ENCODE assay signal across 23 mouse cellular contexts in the genomic region with DNA sequence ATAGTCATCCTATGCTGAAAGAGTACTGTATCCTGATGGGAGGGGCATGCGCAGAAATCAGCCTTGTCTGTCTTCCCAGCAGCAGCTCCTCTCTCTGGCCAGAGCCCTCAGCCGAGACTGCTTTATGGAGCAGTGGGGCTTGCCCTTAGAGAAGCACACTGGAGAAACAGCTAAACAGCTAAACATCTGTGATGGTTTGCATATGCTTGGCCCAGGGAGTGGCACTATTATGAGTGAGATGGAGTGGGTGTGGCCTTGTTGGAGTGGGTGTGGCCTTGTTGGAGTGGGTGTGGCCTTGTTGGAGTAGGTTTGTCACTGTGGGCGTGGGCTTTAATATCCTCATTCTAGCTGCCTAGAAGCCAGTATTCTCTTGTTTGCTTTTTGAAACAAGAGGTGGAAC. TPM values are rescaled to one million over a fixed set of nuclear protein-coding genes. Genes with fewer than 3 reads are reported as not detected.
DNase-seq lines count a peak whose midpoint lies in the region; ATAC-seq and TF ChIP-seq lines count a peak whose summit lies in the region.
"Had no signal": no experiment of that assay in that cellular context is flagged by ENCODE, and none has a peak within 500 bp of the region (broad histone marks: within the 10 kb centered on the region; RNA-seq: fewer than 3 reads in every experiment).

No protein-coding gene starts in this region.

- TF ChIP-seq POLR2A in kidney, adult 2 months (IDR thresholded peaks at IDR 0.05; ENCODE audit: low read depth, low read length): no peak

- no peak overlapping the region for H3K27ac ChIP-seq in liver, embryonic 13.5 days
- H3K27ac ChIP-seq in kidney, adult 2 months (ENCODE audit: insufficient read depth, low read depth, low read length): no peak overlapping the region
- H3K27ac ChIP-seq: embryonic facial prominence, embryonic 15.5 days; forebrain, embryonic 10.5 days; forebrain, embryonic 15.5 days; heart, embryonic 10.5 days; heart, embryonic 15.5 days; hindbrain, embryonic 13.5 days; hindbrain, postnatal 0 days had no signal

- H3K36me3 ChIP-seq in liver, embryonic 13.5 days: no peaks in the 10 kb centered on the region
- H3K36me3 ChIP-seq in kidney, adult 2 months (ENCODE audit: control insufficient read depth, insufficient read depth, low read length): no peaks in the 10 kb centered on the region
- H3K36me3 ChIP-seq: embryonic facial prominence, embryonic 15.5 days; forebrain, embryonic 10.5 days; forebrain, embryonic 15.5 days; heart, embryonic 10.5 days; heart, embryonic 15.5 days; hindbrain, embryonic 13.5 days had no signal

- H3K4me1 ChIP-seq in liver, embryonic 13.5 days (replicated peaks): peaks cover 4% of the 10 kb centered on the region; the same call in 1 of the 2 replicates
- H3K4me1 ChIP-seq in kidney, adult 2 months (ENCODE audit: control insufficient read depth, insufficient read depth, low read length): no peaks in the 10 kb centered on the region
- H3K4me1 ChIP-seq: embryonic facial prominence, embryonic 15.5 days had no signal

- no peak overlapping the region for H3K4me2 ChIP-seq in liver, embryonic 13.5 days
- H3K4me2 ChIP-seq: embryonic facial prominence, embryonic 15.5 days; forebrain, embryonic 15.5 days; heart, embryonic 15.5 days; hindbrain, embryonic 13.5 days had no signal

- no peak overlapping the region for H3K4me3 ChIP-seq in liver, embryonic 13.5 days (replicated peaks)
- H3K4me3 ChIP-seq in kidney, adult 2 months (ENCODE audit: insufficient read depth, low read depth, low read length): no peak overlapping the region
- H3K4me3 ChIP-seq: embryonic facial prominence, embryonic 15.5 days; erythroblast, embryonic 14.5 days; forebrain, embryonic 10.5 days; forebrain, embryonic 15.5 days; heart, embryonic 10.5 days; heart, embryonic 15.5 days; hindbrain, embryonic 13.5 days had no signal

- peak; percentile 15 for DNase-seq in liver, embryonic 13.5 days
- DNase-seq in liver (no peak), A20 (ENCODE audit: low read depth, low spot score) (peak; percentile 10), ES-CJ7 (ENCODE audit: low read depth, low spot score) (peak; percentile 93), WW6 (ENCODE audit: low read depth, low spot score) (peak; percentile 40)
- DNase-seq in kidney, postnatal 36 days: no peak
- no peak for DNase-seq in kidney, adult 2 months
- DNase-seq: adrenal gland, adult 2 months; adrenal gland, postnatal 36 days; cerebellum, adult 2 months; embryo, embryonic 11 days; gastrocnemius, postnatal 10 days; heart, adult 18-20 months; heart, postnatal 14 days had no signal

- H3K27me3 ChIP-seq in liver, embryonic 13.5 days: no peaks in the 10 kb centered on the region
- no peaks in the 10 kb centered on the region for H3K27me3 ChIP-seq in kidney, adult 2 months (replicated peaks; ENCODE audit: control insufficient read depth, insufficient read depth, low read length)
- H3K27me3 ChIP-seq: embryonic facial prominence, embryonic 15.5 days; forebrain, embryonic 15.5 days; heart, embryonic 15.5 days; hindbrain, embryonic 13.5 days had no signal

- H3K9me3 ChIP-seq in liver, embryonic 13.5 days (replicated peaks): peaks cover 3% of the 10 kb centered on the region; the same call in 1 of the 2 replicates
- H3K9me3 ChIP-seq: embryonic facial prominence, embryonic 15.5 days; forebrain, embryonic 10.5 days; forebrain, embryonic 15.5 days; heart, embryonic 15.5 days; hindbrain, embryonic 13.5 days had no signal

- no peak overlapping the region for H3K9ac ChIP-seq in liver, embryonic 13.5 days
- H3K9ac ChIP-seq: embryonic facial prominence, embryonic 15.5 days; forebrain, embryonic 15.5 days; heart, embryonic 15.5 days; hindbrain, embryonic 13.5 days had no signal

- WGBS in liver, embryonic 13.5 days (ENCODE audit: insufficient replicate concordance): 67% methylated on average over 3 of the region's 3 CpGs
- 79% methylated on average over 3 of the region's 3 CpGs for WGBS in kidney, adult 2 months

- no peak for TF ChIP-seq CTCF in kidney, adult 2 months (conservative IDR thresholded peaks at IDR 0.05; ENCODE audit: insufficient read depth, insufficient read length, low read depth, low read length)

- peak; percentile 45 for ATAC-seq in liver, embryonic 13.5 days (ENCODE audit: low read depth)
- no peak for ATAC-seq in activated CD4-positive, CD25-positive, alpha-beta regulatory T cell, adult 4 months
- ATAC-seq: forebrain, embryonic 15.5 days; hindbrain, postnatal 0 days had no signal

RNA-seq across cellular contexts. Expression of gene Map10, which starts 23.6 kb away (rescaled TPM):
- 0.97 and 1.00 TPM in 2 replicates for polyA plus RNA-seq in liver, embryonic 13.5 days (2015; fragmentation: Nextera tagmentation; extraction: Ambion mirVana)
- polyA plus RNA-seq in kidney, adult 2 months (2012; rRNA removed): 1.8 and 2.7 TPM in 2 replicates
- polyA plus RNA-seq in activated CD4-positive, CD25-positive, alpha-beta regulatory T cell, adult 4 months (2017; shearing (Covaris generic)): under 1 TPM; 0.17 to 0.46 TPM
- polyA plus RNA-seq: erythroblast, embryonic 14.5 days had no signal

RNA-seq across cellular contexts. Expression of gene Ntpcr, which starts 36.6 kb away (rescaled TPM):
- 16.8 and 17.7 TPM in 2 replicates for polyA plus RNA-seq in liver, embryonic 13.5 days (2015; fragmentation: Nextera tagmentation; extraction: Ambion mirVana)
- 23.4 and 27.6 TPM in 2 replicates for polyA plus RNA-seq in kidney, adult 2 months (2012; rRNA removed)
- polyA plus RNA-seq in activated CD4-positive, CD25-positive, alpha-beta regulatory T cell, adult 4 months (2017; shearing (Covaris generic)): 10 to 100 TPM; 31.1 to 34.3 TPM

Comparison
In these comparisons a context has a peak if more than half of its experiments do, and no peak if none do; other contexts are left out.
1. DNase-seq: peak in liver, embryonic 13.5 days (single experiment), A20 (single experiment), ES-CJ7 (single experiment) and WW6 (single experiment); none in liver (single experiment), kidney, postnatal 36 days (0 of 2) and kidney, adult 2 months (single experiment).